Mouse (Mus musculus) kidney, adult 2 months (tissue): Measurements from ENCODE around the gene Prdm9.

ENCODE experiments used
- CTCF ChIP-seq: fragments of 200-500 bp; conservative IDR thresholded peaks from 2 replicates; pipeline ENCODE4 v1.5.1; 2011; ENCODE audit warnings: low read depth, mild to moderate bottlenecking, control low read depth, low read length, moderate library complexity, mixed read lengths; ENCODE audit not compliant: insufficient read depth, insufficient read length
- POLR2A ChIP-seq: fragments of 200-500 bp; IDR thresholded peaks from one replicate; pipeline ENCODE4 v1.6.1; 2011; ENCODE audit warnings: low read depth, low read length, control low read depth

GRCm38 (mm10) chr17:15518186-15518585 is 46.0 kb downstream of the Prdm9 start:
- no peak for TF ChIP-seq CTCF
- no peak for TF ChIP-seq POLR2A
